In genomic region chr5:111393346-111394197, GRCm38 (mm10) we compare ENCODE assay signal across 8 mouse cellular contexts. TPM values are rescaled to one million over a fixed set of nuclear protein-coding genes. Genes with fewer than 3 reads are reported as not detected.
A peak's percentile ranks its signal among the peaks of the same experiment; 100 is the strongest.
DNase-seq lines count a peak whose midpoint lies in the region; ATAC-seq and TF ChIP-seq lines count a peak whose summit lies in the region.

No protein-coding gene starts in this region.

- no peaks in the 10 kb centered on the region for H3K36me3 ChIP-seq in forebrain, embryonic 11.5 days (ENCODE audit: control insufficient read depth, insufficient read depth, low read length)
- no peaks in the 10 kb centered on the region for H3K36me3 ChIP-seq in intestine, embryonic 16.5 days (ENCODE audit: control insufficient read depth, insufficient read depth, low read length)

- peak; percentile 29 to 54 for DNase-seq in heart, adult 18-20 months
- DNase-seq in heart, adult 8-10 months (ENCODE audit: low spot score): no peak
- DNase-seq in adrenal gland, postnatal 25 days: peak; percentile 65
- DNase-seq in forebrain, embryonic 11.5 days (ENCODE audit: low spot score): peak; percentile 91
- DNase-seq in lung, adult 18-20 months: peak; percentile 72 to 74
- DNase-seq in retina, embryonic 14.5 days (ENCODE audit: low spot score): peak; percentile 80
- DNase-seq in left cerebral cortex, adult 2 months (ENCODE audit: extremely low spot score in 1 of 2, low spot score in 2 of 2): no peak

- no peak for TF ChIP-seq CTCF in left cerebral cortex, adult 2 months (IDR thresholded peaks at IDR 0.05)

- H3K27me3 ChIP-seq in forebrain, embryonic 11.5 days (ENCODE audit: control insufficient read depth, insufficient read depth, low read length): no peaks in the 10 kb centered on the region
- no peaks in the 10 kb centered on the region for H3K27me3 ChIP-seq in intestine, embryonic 16.5 days (replicated peaks; ENCODE audit: control insufficient read depth, insufficient read depth, low read length)

- ATAC-seq in forebrain, embryonic 11.5 days (replicated peaks; ENCODE audit: low FRiP score): peak; percentile 88
- peak; percentile 90 for ATAC-seq in intestine, embryonic 16.5 days

- H3K27ac ChIP-seq in forebrain, embryonic 11.5 days (ENCODE audit: low read depth, low read length): peak overlapping the region; percentile 59
- H3K27ac ChIP-seq in intestine, embryonic 16.5 days (ENCODE audit: low read length): peak overlapping the region; percentile 8; the same call in 1 of the 2 replicates
- H3K27ac ChIP-seq in left cerebral cortex, adult 2 months: no peak overlapping the region

- peak overlapping the region; percentile 12 for H3K4me3 ChIP-seq in forebrain, embryonic 11.5 days (ENCODE audit: low read depth, low read length)
- H3K4me3 ChIP-seq in intestine, embryonic 16.5 days (ENCODE audit: low read length): peak overlapping the region; percentile 20
- H3K4me3 ChIP-seq in left cerebral cortex, adult 2 months: no peak overlapping the region

- peak overlapping the region; percentile 33 for H3K9ac ChIP-seq in forebrain, embryonic 11.5 days (ENCODE audit: low read length)
- H3K9ac ChIP-seq in intestine, embryonic 16.5 days (ENCODE audit: low read depth, low read length): 0 out of 2 replicates have a peak overlapping the region, but pooled peaks have one; percentile 23

- no peaks in the 10 kb centered on the region for H3K9me3 ChIP-seq in forebrain, embryonic 11.5 days (ENCODE audit: control insufficient read depth, low read length)
- H3K9me3 ChIP-seq in intestine, embryonic 16.5 days (ENCODE audit: control insufficient read depth, low read length): no peaks in the 10 kb centered on the region

- WGBS in forebrain, embryonic 11.5 days: 7% methylated on average over 17 of the region's 17 CpGs
- 24% methylated on average over 17 of the region's 17 CpGs for WGBS in intestine, embryonic 16.5 days

- H3K4me2 ChIP-seq in forebrain, embryonic 11.5 days (ENCODE audit: low read depth, low read length, severe bottlenecking): peak overlapping the region; percentile 50
- H3K4me2 ChIP-seq in intestine, embryonic 16.5 days (ENCODE audit: low read depth, low read length): peak overlapping the region; percentile 45

- intact Hi-C loops in left cerebral cortex, adult 2 months (cut with DNase I): no loop called here

- H3K4me1 ChIP-seq in forebrain, embryonic 11.5 days (replicated peaks; ENCODE audit: control insufficient read depth, insufficient read depth, low read length): peaks cover 25% of the 10 kb centered on the region
- peaks cover 40% of the 10 kb centered on the region for H3K4me1 ChIP-seq in intestine, embryonic 16.5 days (ENCODE audit: control insufficient read depth, insufficient read depth, low read length)

RNA-seq across cellular contexts. Expression of gene Mn1, which starts 23.6 kb away (rescaled TPM):
- total RNA-seq in heart, adult 18-20 months (2021): 10 to 100 TPM; 16.0 to 16.6 TPM
- total RNA-seq in heart, adult 8-10 months (2022): 10 to 100 TPM; 13.9 to 21.6 (median 19.8) TPM
- total RNA-seq in adrenal gland, postnatal 25 days (2021): 2.3 and 4.9 TPM in 2 replicates
- 50.9 and 51.9 TPM in 2 replicates for polyA plus RNA-seq in forebrain, embryonic 11.5 days (2014; fragmentation: Nextera tagmentation; extraction: Ambion mirVana)
- 7.2 and 7.4 TPM in 2 replicates for polyA plus RNA-seq in intestine, embryonic 16.5 days (2015; fragmentation: Nextera tagmentation; extraction: Ambion mirVana)
- total RNA-seq in left cerebral cortex, adult 2 months (2021): 10 to 100 TPM; 61.9 to 76.6 TPM

Comparison
In these comparisons a context has a peak if more than half of its experiments do, and no peak if none do; other contexts are left out.
1. DNase-seq: peak in heart, adult 18-20 months (2 of 2), adrenal gland, postnatal 25 days (single experiment), forebrain, embryonic 11.5 days (single experiment), lung, adult 18-20 months (2 of 2) and retina, embryonic 14.5 days (single experiment); none in heart, adult 8-10 months (single experiment) and left cerebral cortex, adult 2 months (0 of 2).